Mouse (Mus musculus): ENCODE measurements around the gene Sirpa.

DNA sequence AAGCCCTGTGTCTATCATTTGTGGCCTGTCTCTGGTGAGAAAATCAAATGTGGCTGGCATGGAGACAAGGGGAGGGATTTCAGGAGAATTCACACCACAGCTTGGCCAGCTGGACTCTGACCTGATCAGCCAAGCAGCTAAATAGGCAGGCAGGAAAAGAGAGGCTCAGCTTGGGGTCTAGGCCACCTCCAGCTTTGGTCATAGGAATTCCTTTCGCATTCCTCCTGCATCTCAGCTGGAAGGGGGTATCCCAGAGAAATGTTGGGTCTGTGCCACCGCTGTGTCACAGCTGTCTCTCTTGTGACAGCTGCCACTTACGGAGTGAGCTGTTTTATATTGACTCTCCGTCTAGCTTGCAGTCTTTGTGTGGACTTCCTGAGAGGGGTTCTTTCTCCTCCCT lies 48.2 kb upstream of the Sirpa start:
- TF ChIP-seq CTCF (IDR thresholded peaks at IDR 0.05; ENCODE audit: low read depth) = no peak
- no peak for TF ChIP-seq EP300 (IDR thresholded peaks at IDR 0.05; ENCODE audit: low read depth)

All from liver, postnatal 0 days (tissue).